Mouse (Mus musculus): Measurements from ENCODE around the gene Baz2a.
"Not testable (repeated sequence)": the region's sequence is repeated elsewhere in the genome, so short reads cannot be mapped to it uniquely, and the experiment has no call there.

DNA sequence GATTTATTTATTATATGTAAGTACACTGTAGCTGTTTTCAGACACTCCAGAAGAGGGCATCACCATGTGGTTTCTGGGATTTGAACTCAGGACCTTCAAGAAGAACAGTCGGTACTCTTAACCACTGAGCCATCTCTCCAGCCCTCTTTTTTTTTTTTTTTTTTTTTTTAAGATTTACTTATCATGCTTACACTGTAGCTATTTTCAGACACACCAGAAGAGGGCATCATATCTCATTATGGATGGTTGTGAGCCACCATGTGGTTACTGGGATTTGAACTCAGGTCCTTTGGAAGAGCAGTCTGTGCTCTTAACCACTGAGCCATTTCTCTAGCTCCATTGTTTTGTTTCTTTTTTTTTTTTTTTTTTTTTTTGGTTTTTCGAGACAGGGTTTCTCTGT lies 39.2 kb upstream of the Baz2a start:
- TF ChIP-seq POLR2A, USF1, MAZ (IDR thresholded peaks at IDR 0.05; ENCODE audit: low read depth, low read length): not testable (repeated sequence)

All from CH12.LX (cell line).